19 mouse cellular contexts compared by ENCODE assay signal in the genomic region with DNA sequence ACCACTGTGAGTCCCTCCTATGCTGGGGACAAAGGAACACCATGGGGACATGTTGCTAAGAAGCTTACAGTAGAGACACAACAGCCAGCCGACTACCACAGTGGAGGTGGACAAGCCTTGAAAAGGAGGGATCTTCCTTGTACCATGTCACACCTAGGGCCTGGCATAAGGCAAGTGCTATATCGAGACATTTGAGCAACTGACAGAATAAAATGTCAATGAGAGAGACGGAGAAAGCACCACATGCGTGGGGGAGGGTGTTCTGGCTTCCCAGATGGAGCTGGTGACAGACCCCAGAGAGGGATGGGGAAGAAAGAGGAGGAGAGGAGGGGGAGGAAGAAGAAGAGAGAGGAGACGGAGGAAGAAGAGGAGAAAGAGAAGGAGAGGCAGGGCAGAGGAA.
DNase-seq lines count a peak whose midpoint lies in the region; ATAC-seq and TF ChIP-seq lines count a peak whose summit lies in the region.
"Had no signal": no experiment of that assay in that cellular context is flagged by ENCODE, and none has a peak within 500 bp of the region (broad histone marks: within the 10 kb centered on the region; RNA-seq: fewer than 3 reads in every experiment).

No protein-coding gene starts in this region.

- H3K9ac ChIP-seq in hindbrain, embryonic 13.5 days, result no peak overlapping the region
- H3K9ac ChIP-seq in hindbrain, embryonic 11.5 days (ENCODE audit: low read depth, low read length), result no peak overlapping the region
- H3K9ac ChIP-seq: limb, embryonic 13.5 days; liver, embryonic 13.5 days; lung, embryonic 14.5 days had no signal

- no peak for TF ChIP-seq CTCF in cortical plate, adult 2 months (IDR thresholded peaks at IDR 0.05; ENCODE audit: extremely low read depth, insufficient read depth, low read length)

- peaks cover 33% of the 10 kb centered on the region for H3K4me1 ChIP-seq in hindbrain, embryonic 13.5 days (replicated peaks)
- H3K4me1 ChIP-seq in hindbrain, embryonic 11.5 days (replicated peaks; ENCODE audit: control insufficient read depth, insufficient read depth, low read length), result no peaks in the 10 kb centered on the region
- H3K4me1 ChIP-seq in cortical plate, adult 2 months (ENCODE audit: control insufficient read depth, insufficient read depth, low read length), result peaks cover 22% of the 10 kb centered on the region
- H3K4me1 ChIP-seq: heart, embryonic 10.5 days; liver, embryonic 13.5 days had no signal

- H3K27ac ChIP-seq in hindbrain, embryonic 13.5 days, result peak overlapping the region; percentile 85
- H3K27ac ChIP-seq in hindbrain, embryonic 11.5 days (ENCODE audit: low read depth, low read length), result no peak overlapping the region
- H3K27ac ChIP-seq in cortical plate, adult 2 months (ENCODE audit: insufficient read depth, low read length), result peak overlapping the region; percentile 64; the same call in 1 of the 2 replicates
- H3K27ac ChIP-seq: heart, embryonic 10.5 days; hindbrain, embryonic 10.5 days; limb, embryonic 13.5 days; liver, embryonic 13.5 days had no signal

- intact Hi-C loops in left cerebral cortex, postnatal 25 days (cut with DNase I), result loop anchor here (2.0 kb wide), 1 partner anchor 22 kb away; no protein-coding TSS in a partner anchor
- intact Hi-C loops in gastrocnemius, postnatal 14 days (cut with DNase I; ENCODE audit: low total_unique reads), result no loop called here

- no peak for DNase-seq in hindbrain, embryonic 11.5 days (ENCODE audit: low spot score)
- peak; percentile 54 to 75 for DNase-seq in left cerebral cortex, postnatal 25 days (ENCODE audit: low spot score in 2 of 2)
- DNase-seq in left cerebral cortex, adult 9 months (ENCODE audit: low spot score in 2 of 2), result no peak
- peak; percentile 70 for DNase-seq in brain, adult 2 months (ENCODE audit: low read depth, low spot score)
- no peak for DNase-seq in gastrocnemius, postnatal 14 days
- DNase-seq in cerebellum, postnatal 14 days, result no peak
- DNase-seq: adrenal gland, postnatal 36 days; cerebellum, adult 2 months; liver, embryonic 13.5 days; lung, embryonic 14.5 days; lung, postnatal 36 days; thymus, adult 18-20 months; thymus, postnatal 4 days had no signal

- no peaks in the 10 kb centered on the region for H3K9me3 ChIP-seq in hindbrain, embryonic 13.5 days
- H3K9me3 ChIP-seq in hindbrain, embryonic 11.5 days (ENCODE audit: control insufficient read depth, low read length), result no peaks in the 10 kb centered on the region
- H3K9me3 ChIP-seq: heart, embryonic 10.5 days; hindbrain, embryonic 10.5 days; limb, embryonic 13.5 days; liver, embryonic 13.5 days had no signal

- H3K27me3 ChIP-seq in hindbrain, embryonic 13.5 days, result no peaks in the 10 kb centered on the region
- H3K27me3 ChIP-seq in hindbrain, embryonic 11.5 days (ENCODE audit: control insufficient read depth, insufficient read depth, low read length), result no peaks in the 10 kb centered on the region
- H3K27me3 ChIP-seq: limb, embryonic 13.5 days; liver, embryonic 13.5 days had no signal

- TF ChIP-seq POLR2A in cortical plate, adult 2 months (IDR thresholded peaks at IDR 0.05; ENCODE audit: extremely low read depth, insufficient read depth, low read length), result no peak

- H3K4me3 ChIP-seq in hindbrain, embryonic 13.5 days, result no peak overlapping the region
- no peak overlapping the region for H3K4me3 ChIP-seq in hindbrain, embryonic 11.5 days (ENCODE audit: low read depth, low read length)
- H3K4me3 ChIP-seq in cortical plate, adult 2 months (ENCODE audit: insufficient read depth, low read length), result no peak overlapping the region
- H3K4me3 ChIP-seq: heart, embryonic 10.5 days; hindbrain, embryonic 10.5 days; limb, embryonic 13.5 days; liver, embryonic 13.5 days had no signal

- 68% methylated on average over 5 of the region's 5 CpGs for WGBS in hindbrain, embryonic 13.5 days
- WGBS in hindbrain, embryonic 11.5 days, result 82% methylated on average over 5 of the region's 5 CpGs

- H3K4me2 ChIP-seq in hindbrain, embryonic 13.5 days, result no peak overlapping the region
- H3K4me2 ChIP-seq in hindbrain, embryonic 11.5 days (replicated peaks; ENCODE audit: low read depth, low read length), result no peak overlapping the region
- H3K4me2 ChIP-seq: limb, embryonic 13.5 days; liver, embryonic 13.5 days; lung, embryonic 14.5 days had no signal

- no peak for ATAC-seq in hindbrain, embryonic 13.5 days (ENCODE audit: low FRiP score)
- ATAC-seq in hindbrain, embryonic 11.5 days (ENCODE audit: low FRiP score), result no peak
- ATAC-seq: intestine, embryonic 16.5 days had no signal

- H3K36me3 ChIP-seq in hindbrain, embryonic 13.5 days, result no peaks in the 10 kb centered on the region
- H3K36me3 ChIP-seq in hindbrain, embryonic 11.5 days (ENCODE audit: control insufficient read depth, insufficient read depth, low read length), result no peaks in the 10 kb centered on the region
- H3K36me3 ChIP-seq: heart, embryonic 10.5 days; hindbrain, embryonic 10.5 days; limb, embryonic 13.5 days; liver, embryonic 13.5 days had no signal

Comparison
In these comparisons a context has a peak if more than half of its experiments do, and no peak if none do; other contexts are left out.
1. DNase-seq: peak in left cerebral cortex, postnatal 25 days (2 of 2) and brain, adult 2 months (single experiment); none in hindbrain, embryonic 11.5 days (single experiment), left cerebral cortex, adult 9 months (0 of 2), gastrocnemius, postnatal 14 days (single experiment) and cerebellum, postnatal 14 days (0 of 2).